Mouse (Mus musculus) CD8-positive naive resting alpha-beta T cell, adult 2 months (primary cell): ENCODE results near the gene Usp7.
"Not testable (repeated sequence)": the region's sequence is repeated elsewhere in the genome, so short reads cannot be mapped to it uniquely, and the experiment has no call there.

Experiments used
- DNase-seq, 2 experiments: peaks; one replicate each; pipeline ENCODE4 v3.0.0; 2022; ENCODE audit warnings: low read depth in 2 of 2, low spot score in 2 of 2

Usp7 gene

GRCm38 (mm10) chr16:8752334-8752733 is 39.8 kb downstream of the Usp7 start:
- DNase-seq = no peak

- DNase-seq = no peak
Measured at GRCm38 (mm10) chr16:8751555-8752235, 40.4 kb downstream of the Usp7 start.

- no peak for DNase-seq
Measured at GRCm38 (mm10) chr16:8748904-8749303, 43.2 kb downstream of the Usp7 start.

- no peak for DNase-seq
Measured at GRCm38 (mm10) chr16:8748175-8748846, 43.8 kb downstream of the Usp7 start.

DNA sequence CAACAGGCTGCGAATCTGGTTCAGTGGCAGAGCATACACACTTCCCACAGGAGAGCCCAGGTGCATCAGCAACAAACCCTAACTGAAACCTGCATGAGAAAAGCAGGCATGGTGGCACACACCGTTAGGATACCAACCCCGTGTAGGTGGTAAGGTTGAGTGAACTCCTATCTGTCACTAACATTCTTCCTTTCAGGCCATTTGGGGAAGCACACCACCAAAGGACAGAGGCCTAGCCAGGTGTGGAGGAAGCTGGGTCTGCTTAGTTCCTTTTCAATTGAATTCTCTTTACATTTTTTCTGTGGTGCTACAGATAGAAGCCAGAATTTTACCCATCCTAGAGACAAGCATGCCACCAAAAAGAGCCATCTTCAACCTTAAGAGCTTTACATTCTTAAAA is 44.3 kb downstream of the Usp7 start:
- no peak for DNase-seq

- DNase-seq = no peak
Measured at GRCm38 (mm10) chr16:8746509-8746908, 45.6 kb downstream of the Usp7 start.

- DNase-seq = peak; percentile 24 to 35
Measured at GRCm38 (mm10) chr16:8745751-8746150, 46.4 kb downstream of the Usp7 start.

GRCm38 (mm10) chr16:8743989-8744388 is 48.1 kb downstream of the Usp7 start:
- DNase-seq = no peak

GRCm38 (mm10) chr16:8741697-8742096 is 50.4 kb downstream of the Usp7 start:
- no peak for DNase-seq

- DNase-seq = no peak
Measured at GRCm38 (mm10) chr16:8741110-8741509, 51.0 kb downstream of the Usp7 start.

DNA sequence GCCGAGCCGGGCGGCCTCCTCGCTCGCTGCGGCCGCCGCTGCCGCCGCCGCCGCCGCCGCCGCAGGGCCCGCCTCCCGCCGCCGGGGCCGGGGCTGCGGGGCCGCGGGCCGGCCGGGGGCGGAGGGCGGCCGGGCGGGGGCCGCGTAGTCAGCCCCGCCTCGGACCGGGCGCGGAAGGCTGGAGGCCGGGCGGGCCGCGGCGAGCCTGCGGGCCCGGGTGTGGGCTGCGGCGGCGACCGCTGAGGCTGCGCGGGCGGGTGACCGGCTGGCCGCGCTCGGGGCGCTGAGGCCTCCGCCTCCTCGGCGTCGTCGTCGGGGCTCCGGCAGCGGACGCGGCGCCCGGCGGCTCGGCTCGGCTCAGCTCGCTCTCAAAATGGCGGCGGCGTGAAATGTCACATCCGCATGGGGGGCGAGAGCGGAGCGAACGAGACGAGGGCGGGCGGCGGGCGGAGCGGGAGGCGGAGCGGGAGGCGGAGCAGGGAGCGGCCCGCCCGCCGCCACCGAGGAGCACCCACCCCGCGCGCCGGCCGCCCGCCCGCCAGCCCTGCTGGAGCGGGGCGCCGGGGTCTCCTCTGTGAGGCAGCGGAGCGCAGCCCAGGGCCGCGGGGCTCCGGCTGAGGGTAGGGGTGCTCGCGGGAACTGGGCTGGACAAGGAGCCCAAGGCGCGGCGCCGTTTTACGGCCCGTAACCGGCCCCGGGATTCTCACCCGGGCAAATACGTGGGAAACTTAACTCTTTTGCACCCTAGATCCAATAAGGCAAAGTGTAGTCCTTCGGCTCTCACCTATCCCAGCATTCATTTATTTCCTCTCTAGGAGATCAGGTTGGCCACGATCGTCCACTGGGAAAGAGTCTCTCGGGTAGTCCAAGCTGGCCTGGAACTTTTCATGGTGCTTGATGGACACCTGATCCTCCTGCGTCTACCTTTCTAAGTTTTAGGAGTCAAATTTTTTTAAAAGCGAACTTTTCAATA is 53.3 kb downstream of the Usp7 start:
- DNase-seq = peak; percentile 85 to 86

GRCm38 (mm10) chr16:8737666-8738541 is 54.2 kb downstream of the Usp7 start:
- peak; percentile 15 to 23 for DNase-seq

- no peak for DNase-seq
Measured at GRCm38 (mm10) chr16:8737341-8737665, 54.8 kb downstream of the Usp7 start.

DNA sequence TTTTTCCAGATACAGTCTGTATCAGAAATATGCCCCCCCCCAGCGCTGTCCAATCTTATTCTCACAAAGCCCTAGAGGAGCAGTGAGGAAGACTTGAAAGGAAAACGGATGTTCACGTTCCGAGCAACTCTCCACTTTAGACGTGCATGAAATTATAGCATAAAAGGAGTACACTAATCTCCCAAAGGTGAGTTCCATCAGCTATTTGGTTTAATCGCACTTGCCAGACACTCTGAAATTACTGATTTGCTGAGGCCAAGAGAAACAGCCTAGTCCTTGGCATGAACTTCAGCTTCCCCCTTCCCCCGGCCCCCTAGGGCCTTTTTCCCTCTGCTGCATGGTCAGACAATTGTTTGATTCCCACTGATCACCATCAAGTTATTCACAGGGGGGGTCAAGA is 55.4 kb downstream of the Usp7 start:
- no peak for DNase-seq

DNA sequence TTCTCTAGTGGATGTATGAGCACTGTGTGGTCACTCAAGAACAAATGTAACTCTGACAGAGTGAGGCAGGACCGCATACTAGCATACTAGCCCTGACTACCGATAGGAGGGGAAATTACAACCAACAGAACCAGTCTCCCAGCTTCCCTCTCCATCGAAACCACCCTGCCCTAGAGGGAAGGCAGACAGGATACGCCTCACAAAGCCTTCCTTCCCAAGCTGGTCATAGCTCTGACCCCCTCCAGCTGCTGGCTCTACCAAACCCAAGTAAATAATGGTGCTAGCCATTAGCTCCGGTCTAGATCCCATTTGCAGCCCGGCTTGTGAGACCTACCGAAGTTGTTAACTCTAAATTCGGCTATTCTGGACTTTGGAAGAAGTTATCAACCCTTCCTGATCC is 56.1 kb downstream of the Usp7 start:
- DNase-seq = no peak

DNA sequence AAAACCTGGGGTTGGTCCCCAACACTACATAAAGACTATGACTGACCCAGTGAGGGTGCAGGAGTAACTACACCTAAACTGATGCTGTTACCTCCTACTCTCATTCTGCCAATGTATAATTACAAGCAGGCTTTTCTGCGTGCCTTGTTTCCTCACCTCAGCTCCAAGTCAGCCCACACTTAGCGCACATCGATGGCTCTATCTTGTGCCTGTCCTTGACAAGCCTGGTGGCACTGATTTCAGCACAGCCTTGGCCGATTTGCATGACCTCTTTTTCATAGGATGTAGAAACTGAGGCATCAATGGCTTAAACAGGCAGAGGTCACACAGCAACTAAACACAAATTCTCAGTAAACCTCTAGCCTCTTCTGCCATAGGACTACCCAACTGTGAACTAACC is 57.4 kb downstream of the Usp7 start:
- DNase-seq = no peak

GRCm38 (mm10) chr16:8733624-8734023 is 58.5 kb downstream of the Usp7 start:
- no peak for DNase-seq

DNA sequence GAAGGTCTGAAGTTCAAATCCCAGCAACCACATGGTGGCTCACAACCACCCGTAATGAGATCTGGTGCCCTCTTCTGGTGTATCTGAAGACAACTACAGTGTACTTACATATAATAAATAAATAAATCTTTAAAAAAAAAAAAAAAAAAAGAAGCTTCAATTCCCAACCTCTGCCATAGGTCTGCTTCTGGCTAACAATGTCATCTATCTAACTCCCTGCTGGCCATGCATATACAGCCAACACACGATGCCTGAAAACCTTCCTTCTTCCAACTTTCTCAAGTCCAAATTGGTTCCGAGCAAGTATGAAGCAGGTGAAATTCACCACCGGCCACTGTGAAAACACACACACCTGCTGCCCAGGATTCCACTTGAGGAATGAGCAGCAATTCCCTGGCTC is 59.7 kb downstream of the Usp7 start:
- not testable (repeated sequence) for DNase-seq

DNA sequence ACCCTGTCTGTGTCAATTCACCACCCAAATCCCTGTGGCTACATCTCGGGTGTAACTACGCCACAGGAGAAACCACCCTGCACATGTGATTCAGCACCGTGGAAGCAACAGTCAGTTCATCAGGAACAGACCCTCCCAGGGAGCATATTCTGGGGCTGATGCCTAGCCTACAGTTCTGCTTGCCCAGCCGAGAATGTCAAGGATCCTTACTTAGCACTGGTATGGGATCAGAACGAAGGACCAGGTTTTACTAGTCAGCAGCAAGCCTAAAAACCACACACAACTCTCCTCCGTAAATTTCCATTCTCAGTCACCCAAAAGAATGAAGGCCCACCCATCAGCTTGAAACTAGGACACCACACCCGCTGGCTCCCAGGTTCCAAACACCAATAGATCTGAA is 60.5 kb downstream of the Usp7 start:
- no peak for DNase-seq

GRCm38 (mm10) chr16:8728111-8728748 is 63.9 kb downstream of the Usp7 start:
- no peak for DNase-seq
